Mouse (Mus musculus) embryonic facial prominence, embryonic 10.5 days (tissue): ENCODE measurements around the gene Lin9. TPM values are rescaled to one million over a fixed set of nuclear protein-coding genes. Genes with fewer than 3 reads are reported as not detected.

Experiments used
- DNase-seq: peaks from one replicate; pipeline ENCODE4 v3.0.0-alpha.2; 2017; ENCODE audit warnings: low spot score
- H3K27ac ChIP-seq: fragments of 300-500 bp; sonication (generic); replicated peaks from 2 replicates; pipeline ENCODE4 v1.5.1; 2016; ENCODE audit warnings: mild to moderate bottlenecking
- H3K27me3 ChIP-seq: fragments of 300-500 bp; sonication (generic); replicated peaks from 2 replicates; pipeline ENCODE4 v1.6.1; 2016; ENCODE audit warnings: low read depth, mild to moderate bottlenecking; ENCODE audit not compliant: poor library complexity, severe bottlenecking
- H3K36me3 ChIP-seq: fragments of 300-500 bp; sonication (generic); replicated peaks from 2 replicates; pipeline ENCODE4 v1.6.1; 2016; ENCODE audit warnings: mild to moderate bottlenecking, moderate library complexity
- H3K4me1 ChIP-seq: fragments of 300-500 bp; sonication (generic); 2 replicates; pipeline ENCODE4 v1.6.1; 2016
- H3K4me3 ChIP-seq: fragments of 300-500 bp; sonication (generic); 2 replicates; pipeline ENCODE4 v1.5.1; 2016; ENCODE audit warnings: mild to moderate bottlenecking, moderate library complexity
- H3K9me3 ChIP-seq: fragments of 300-500 bp; sonication (generic); 2 replicates; pipeline ENCODE4 v1.6.1; 2016; ENCODE audit warnings: mild to moderate bottlenecking
- WGBS: fragments of 180-500 bp; shearing (Covaris S2); methylation state at CpG from one replicate; pipeline ENCODE4 v1.1.7; 2016; 5-methylcytosine and 5-hydroxymethylcytosine counted together
- polyA plus RNA-seq: library from polyadenylated mRNA; unstranded; fragments of >200 nt; fragmentation: Nextera tagmentation; extraction: Ambion mirVana; gene quantifications from 2 replicates; pipeline ENCODE4 v1.2.1, GENCODE M21; 2016

The Lin9 gene
- polyA plus RNA-seq, 1 experiment from 2014 or later = 25.4 TPM

GRCm38 (mm10) chr1:180718756-180719155, 77.8 kb downstream of the Lin9 start:
- no peak overlapping the region for H3K27ac ChIP-seq
- no peaks in the 10 kb centered on the region for H3K36me3 ChIP-seq
- no peaks in the 10 kb centered on the region for H3K4me1 ChIP-seq
- H3K9me3 ChIP-seq = no peaks in the 10 kb centered on the region
- no peak for DNase-seq
- whole genome bisulfite sequencing = 77% methylated on average over 5 of the region's 5 CpGs
- H3K27me3 ChIP-seq = no peaks in the 10 kb centered on the region
- H3K4me3 ChIP-seq = no peak overlapping the region

DNA sequence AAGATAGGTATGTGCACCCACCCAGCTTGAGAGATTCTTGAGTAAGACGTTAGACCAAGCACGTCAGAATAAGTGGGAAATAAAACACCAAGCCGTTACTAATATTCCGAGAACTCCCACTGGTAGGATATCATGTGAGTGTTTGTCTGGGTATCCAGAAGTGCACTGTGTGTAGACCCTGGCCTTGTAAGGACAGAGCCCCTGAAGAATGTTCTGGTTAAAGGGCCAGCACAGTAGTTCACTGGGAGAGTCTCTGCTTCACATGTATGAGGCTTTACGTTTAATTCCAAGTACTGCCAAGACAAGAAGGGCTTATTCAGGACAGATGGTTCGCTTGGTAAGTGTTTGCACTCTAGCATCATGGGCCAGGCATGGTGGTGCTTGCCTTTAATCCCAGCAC, 78.5 kb downstream of the Lin9 start:
- Histone ChIP-seq H3K36me3 (no peaks in the 10 kb centered on the region), H3K9me3 (no peaks in the 10 kb centered on the region), H3K4me3 (no peak overlapping the region), H3K27me3 (no peaks in the 10 kb centered on the region), H3K27ac (no peak overlapping the region), H3K4me1 (no peaks in the 10 kb centered on the region)
- no peak for DNase-seq
- WGBS = 89% methylated on average over 6 of the region's 6 CpGs

DNA sequence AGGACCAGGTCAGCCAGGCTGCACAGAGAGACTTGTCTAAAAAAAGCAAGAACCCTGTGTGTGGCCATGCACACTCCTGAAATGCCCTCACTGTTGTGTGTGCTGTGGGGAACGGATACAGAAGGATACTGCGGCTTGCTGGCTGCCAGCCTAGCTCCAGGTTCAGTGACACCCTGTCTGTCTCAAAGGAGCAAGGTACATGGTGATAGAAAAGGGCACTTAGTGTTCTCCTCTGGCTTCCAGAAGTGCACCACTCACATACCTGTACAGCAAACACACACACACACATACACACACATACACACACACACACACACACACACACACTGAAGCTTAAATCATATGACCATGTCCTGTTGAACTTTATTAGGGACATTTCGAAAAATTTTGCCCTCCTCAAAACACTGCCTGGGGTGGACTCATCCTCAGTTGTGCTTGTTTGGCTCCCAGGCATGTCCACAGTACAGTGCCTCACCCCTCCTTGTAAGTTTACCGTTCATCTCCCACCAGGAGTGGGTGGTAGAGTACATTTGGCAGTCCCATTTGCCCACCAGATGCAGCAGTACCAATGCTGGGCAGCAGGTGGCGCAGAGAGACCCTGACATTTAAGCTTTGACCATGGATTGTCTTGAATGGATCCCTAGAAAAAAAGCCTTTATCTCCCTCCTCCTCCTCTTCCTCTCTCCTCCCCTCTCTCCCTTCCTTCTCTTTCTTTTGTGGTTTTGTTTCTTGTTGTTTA, 79.2 kb downstream of the Lin9 start:
- no peak overlapping the region for H3K4me3 ChIP-seq
- H3K27me3 ChIP-seq = no peaks in the 10 kb centered on the region
- peaks cover 5% of the 10 kb centered on the region for H3K4me1 ChIP-seq
- H3K36me3 ChIP-seq = no peaks in the 10 kb centered on the region
- WGBS = 47% methylated on average over 5 of the region's 5 CpGs
- DNase-seq = peak; percentile 87
- H3K27ac ChIP-seq = no peak overlapping the region
- no peaks in the 10 kb centered on the region for H3K9me3 ChIP-seq

DNA sequence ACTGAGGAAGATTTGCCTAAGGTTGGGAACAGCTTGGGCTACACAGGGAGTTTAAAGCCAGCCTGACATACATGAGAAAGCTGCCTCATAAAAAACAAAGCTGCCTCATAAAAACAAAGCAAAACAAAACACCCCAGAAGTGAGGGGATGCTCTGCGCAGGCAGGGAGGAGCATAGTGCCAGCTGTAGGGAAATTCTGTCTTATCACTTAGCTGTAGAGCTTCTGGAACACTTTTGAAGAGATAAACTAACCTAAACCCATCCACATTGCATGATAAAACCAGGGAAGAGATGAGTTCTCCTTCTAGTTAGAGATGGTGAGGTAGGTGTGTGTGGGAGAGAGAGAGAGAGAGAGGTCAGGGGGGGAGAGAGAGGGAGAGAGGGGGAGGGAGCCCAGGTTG, 81.7 kb downstream of the Lin9 start:
- Histone ChIP-seq H3K27ac (no peak overlapping the region), H3K27me3 (no peaks in the 10 kb centered on the region), H3K4me1 (peaks cover 19% of the 10 kb centered on the region), H3K9me3 (no peaks in the 10 kb centered on the region), H3K4me3 (no peak overlapping the region), H3K36me3 (no peaks in the 10 kb centered on the region)
- WGBS = 43% methylated on average over 1 of the region's 1 CpGs
- DNase-seq = no peak

DNA sequence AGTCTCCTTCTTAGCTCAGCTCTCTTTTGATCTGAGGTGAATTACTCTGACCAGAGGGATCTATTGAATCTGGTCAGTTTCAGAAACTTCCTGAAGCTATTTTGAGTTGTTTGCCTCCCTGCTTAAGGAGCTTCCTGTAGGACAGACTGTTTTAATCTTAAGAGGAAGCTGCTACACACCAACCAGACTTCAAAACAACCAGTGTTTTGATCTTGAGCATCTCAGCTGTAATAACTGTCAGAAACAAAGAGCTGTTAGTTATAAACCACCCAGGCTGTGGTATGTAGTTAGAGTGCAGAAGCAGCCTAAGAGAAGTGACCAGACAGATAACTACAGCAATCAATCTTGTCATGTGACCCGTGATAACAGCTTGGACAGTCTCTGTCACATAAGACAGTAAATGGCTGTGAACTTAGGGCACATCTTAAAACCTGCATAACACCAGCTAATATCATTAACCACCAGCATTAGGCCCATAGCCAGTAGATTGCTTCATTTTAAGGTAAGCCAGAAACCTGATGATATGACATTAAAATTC, 82.8 kb downstream of the Lin9 start:
- DNase-seq = no peak
- H3K4me3 ChIP-seq = no peak overlapping the region
- no peaks in the 10 kb centered on the region for H3K36me3 ChIP-seq
- peaks cover 25% of the 10 kb centered on the region for H3K4me1 ChIP-seq
- no peaks in the 10 kb centered on the region for H3K9me3 ChIP-seq
- H3K27me3 ChIP-seq = no peaks in the 10 kb centered on the region
- no peak overlapping the region for H3K27ac ChIP-seq
- 60% methylated on average over 1 of the region's 1 CpGs for WGBS

- H3K9me3 ChIP-seq = no peaks in the 10 kb centered on the region
- H3K27me3 ChIP-seq = no peaks in the 10 kb centered on the region
- no peaks in the 10 kb centered on the region for H3K36me3 ChIP-seq
- H3K4me1 ChIP-seq = peaks cover 25% of the 10 kb centered on the region
- H3K4me3 ChIP-seq = peak within 1 kb of the TSS; percentile 100
- peak; percentile 96 for DNase-seq
- WGBS = under 1% methylated on average over 52 of the region's 52 CpGs
- H3K27ac ChIP-seq = peak within 1 kb of the TSS; percentile 98
Observed at GRCm38 (mm10) chr1:180725704-180726179, 84.8 kb downstream of the Lin9 start, which contains the start of gene Acbd3. Acbd3 (plus strand) TSS chr1:180726043.

GRCm38 (mm10) chr1:180726183-180726582, 85.2 kb downstream of the Lin9 start:
- DNase-seq = no peak
- H3K36me3 ChIP-seq = no peaks in the 10 kb centered on the region
- no peaks in the 10 kb centered on the region for H3K9me3 ChIP-seq
- peak overlapping the region; percentile 98 for H3K27ac ChIP-seq
- no peaks in the 10 kb centered on the region for H3K27me3 ChIP-seq
- WGBS = under 1% methylated on average over 42 of the region's 42 CpGs
- peaks cover 25% of the 10 kb centered on the region for H3K4me1 ChIP-seq
- peak overlapping the region; percentile 100 for H3K4me3 ChIP-seq

DNA sequence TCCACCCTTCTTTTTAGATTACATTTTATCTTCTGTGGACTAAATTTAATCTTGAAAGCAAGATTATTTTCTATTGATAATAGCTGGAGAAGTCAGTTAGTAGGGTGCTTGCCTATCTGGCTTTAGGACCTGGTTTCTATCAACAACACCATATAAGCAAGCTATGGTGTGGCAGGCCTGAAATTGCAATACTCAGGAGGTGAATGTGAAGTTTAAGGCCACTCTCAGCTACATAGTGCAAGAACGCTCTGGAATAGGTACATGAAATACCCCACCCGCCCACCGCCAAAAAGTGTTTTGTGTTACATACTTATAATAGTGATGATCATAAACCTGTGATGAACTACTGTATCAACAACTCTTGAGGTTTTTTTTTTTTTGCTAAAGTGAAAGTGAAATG, 88.3 kb downstream of the Lin9 start:
- 94% methylated on average over 3 of the region's 3 CpGs for WGBS
- Histone ChIP-seq H3K27me3 (no peaks in the 10 kb centered on the region), H3K27ac (no peak overlapping the region), H3K36me3 (peaks cover 12% of the 10 kb centered on the region), H3K4me1 (peaks cover 25% of the 10 kb centered on the region), H3K9me3 (no peaks in the 10 kb centered on the region), H3K4me3 (no peak overlapping the region)
- DNase-seq = no peak

Other genes with a start within 250 kb of the Lin9 start
- gene Stum, start 157.6 kb upstream of the Lin9 start, polyA plus RNA-seq = 1.1 and 3.5 TPM in 2 replicates
- 285 and 291 TPM in 2 replicates for gene Parp1, start 72.2 kb upstream of the Lin9 start, polyA plus RNA-seq
- 0.33 and 0.77 TPM in 2 replicates for gene Mixl1, start 55.9 kb downstream of the Lin9 start, polyA plus RNA-seq
- 16.6 and 18.5 TPM in 2 replicates for gene Acbd3, start 84.9 kb downstream of the Lin9 start, polyA plus RNA-seq
- 2,636 and 2,772 TPM in 2 replicates for gene H3f3a, start 172.8 kb downstream of the Lin9 start, polyA plus RNA-seq
- 45.4 and 46.8 TPM in 2 replicates for gene Sde2, start 210.0 kb downstream of the Lin9 start, polyA plus RNA-seq